Mouse (Mus musculus): Measurements from ENCODE around the gene Abcb7.

GRCm38 (mm10) chrX:104262468-104262867, 151.2 kb downstream of the Abcb7 start:
- TF ChIP-seq TAL1 (IDR thresholded peaks at IDR 0.05; ENCODE audit: low read length) = no peak
- TF ChIP-seq GATA1 (IDR thresholded peaks at IDR 0.05; ENCODE audit: low read length) = no peak

All from erythroblast, embryonic 14.5 days (primary cell).